Mouse (Mus musculus) lung, postnatal 10 days (tissue): ENCODE results near the gene Btbd35f2.
"Not testable (repeated sequence)": the region's sequence is repeated elsewhere in the genome, so short reads cannot be mapped to it uniquely, and the experiment has no call there.

ENCODE experiments used
- DNase-seq: peaks from one replicate; pipeline ENCODE4 v3.0.0; 2021

The Btbd35f2 gene

DNA sequence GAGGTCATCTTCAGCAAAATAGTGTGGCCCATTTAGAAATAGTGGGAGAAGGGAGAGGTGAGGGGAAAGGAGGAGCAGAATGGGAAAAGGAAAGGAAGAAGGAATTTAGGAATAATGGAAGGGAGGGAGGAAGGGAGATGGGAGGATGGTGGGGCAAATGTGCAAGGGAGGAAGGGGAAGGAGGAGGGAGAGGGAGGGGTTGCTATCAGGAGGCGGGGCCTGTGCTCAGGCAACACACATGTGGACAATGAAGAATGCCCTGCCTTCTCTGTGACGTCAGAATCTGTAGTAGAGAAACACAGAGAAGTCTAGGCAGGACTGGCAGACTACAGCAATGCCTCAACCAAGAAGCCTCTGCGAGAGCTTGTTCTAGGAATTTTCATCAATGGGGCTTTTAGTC is at the start of gene Btbd35f2:
Btbd35f2 (plus strand) TSS at position 301 of the 400 bp plus-strand sequence.
- not testable (repeated sequence) for DNase-seq
